Mouse (Mus musculus): ENCODE data around the gene Naa15.
"Not testable (repeated sequence)": the region's sequence is repeated elsewhere in the genome, so short reads cannot be mapped to it uniquely, and the experiment has no call there.

Naa15 gene

DNA sequence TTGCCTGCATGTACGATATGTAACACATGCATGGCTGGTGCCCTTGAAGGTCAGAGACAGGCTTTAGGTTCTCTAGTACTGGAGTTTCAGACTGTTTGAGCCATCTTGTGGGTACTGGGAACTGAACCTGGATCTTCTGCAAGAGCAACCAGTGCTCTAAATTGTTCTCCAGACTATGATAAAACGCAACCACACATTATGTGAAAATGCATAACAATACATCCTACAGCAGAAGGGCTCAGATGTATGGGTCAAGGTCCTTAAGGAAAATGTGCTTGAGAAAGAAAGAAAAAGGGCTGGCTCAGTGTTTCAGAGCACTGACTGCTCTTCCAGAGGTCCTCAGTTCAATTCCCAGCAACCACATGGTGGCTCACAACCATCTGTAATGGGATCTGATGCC is 21.3 kb upstream of the Naa15 start:
- no peak for DNase-seq (ENCODE audit: low spot score in 2 of 2)

DNA sequence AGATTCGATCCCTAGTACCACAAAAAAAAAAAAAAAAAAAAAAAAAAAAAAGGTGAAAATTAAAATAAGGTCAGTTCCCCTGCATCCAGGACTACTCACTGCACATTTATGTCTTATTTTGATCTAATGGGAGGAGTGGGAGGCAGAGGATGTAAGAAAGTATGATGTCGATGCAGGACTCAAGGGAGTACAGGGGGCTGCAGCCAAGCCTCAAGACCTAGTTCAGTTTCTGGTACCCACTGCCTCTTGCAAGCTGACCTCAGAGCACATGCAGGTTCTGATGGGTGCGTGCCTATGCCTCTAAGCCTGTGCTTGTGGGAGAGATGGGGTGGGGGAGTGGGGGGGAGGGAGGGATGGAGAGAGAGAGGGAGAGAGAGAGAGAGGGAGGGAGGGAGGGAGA is 20.1 kb upstream of the Naa15 start:
- no peak for DNase-seq (ENCODE audit: low spot score in 2 of 2)

DNA sequence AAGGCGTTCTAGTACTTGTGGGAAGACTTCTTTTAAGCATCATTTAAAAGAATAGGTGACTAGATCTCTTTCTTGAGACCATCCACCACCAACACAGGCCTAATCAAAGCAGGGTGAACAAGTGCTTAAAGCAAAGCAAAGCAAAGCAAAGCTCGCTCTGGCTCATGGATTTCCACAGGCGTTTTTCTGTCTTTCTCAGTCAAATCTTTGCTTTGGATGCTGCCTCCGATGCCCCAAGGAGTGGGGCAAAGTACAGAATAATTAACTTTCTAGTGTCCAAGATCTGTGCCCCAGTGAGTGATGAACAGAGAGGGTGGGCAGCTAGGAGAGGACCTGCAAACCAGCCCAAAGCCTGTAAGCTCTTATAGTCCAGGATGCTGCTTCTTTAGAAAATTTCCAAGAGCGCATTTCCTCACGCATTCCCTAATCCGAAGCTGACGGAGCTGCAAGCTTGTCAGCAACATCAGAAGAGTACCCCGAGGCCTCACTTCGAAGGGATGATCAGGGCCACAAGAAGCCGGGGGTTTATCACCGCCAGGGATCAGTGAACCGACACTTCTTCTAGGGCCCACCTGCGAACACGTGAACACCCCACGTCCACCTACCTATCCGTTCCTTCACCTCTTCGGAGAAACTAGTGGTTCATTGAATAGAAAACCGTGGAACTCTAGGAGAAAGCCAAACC is 19.3 kb upstream of the Naa15 start:
- no peak for DNase-seq (ENCODE audit: low spot score in 2 of 2)

- DNase-seq (ENCODE audit: low spot score in 2 of 2), result peak in 1 of 2 experiments; percentile 34
These were observed 18.5 kb upstream of the Naa15 start, which contains the start of gene Mgarp for GRCm38 (mm10) chr3:51396219-51397068. TSS of gene Mgarp (minus strand) at chr3:51396738.

- no peak for DNase-seq (ENCODE audit: low spot score in 2 of 2)
These were observed 17.1 kb upstream of the Naa15 start for GRCm38 (mm10) chr3:51397700-51398299.

DNA sequence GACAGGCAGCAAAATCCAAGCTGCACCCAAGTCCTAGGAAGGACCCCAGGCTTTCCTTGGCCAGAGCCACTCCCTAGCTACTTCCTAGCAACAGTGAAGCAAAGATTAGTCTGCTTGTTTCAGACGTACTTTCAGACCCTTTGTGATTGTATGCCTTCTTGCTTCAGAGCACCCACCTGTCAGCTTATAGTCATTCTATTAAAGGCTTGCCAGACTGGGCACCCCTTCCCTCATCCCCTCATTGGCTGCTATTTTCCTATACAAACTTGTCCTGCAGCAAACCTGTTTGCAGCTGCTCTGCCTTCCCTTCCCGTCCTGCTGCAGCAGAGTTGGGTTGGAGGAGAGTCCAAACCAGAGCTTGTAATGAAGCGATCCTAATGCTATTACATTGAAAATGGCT is 16.3 kb upstream of the Naa15 start:
- DNase-seq (ENCODE audit: low spot score in 2 of 2), result no peak

DNA sequence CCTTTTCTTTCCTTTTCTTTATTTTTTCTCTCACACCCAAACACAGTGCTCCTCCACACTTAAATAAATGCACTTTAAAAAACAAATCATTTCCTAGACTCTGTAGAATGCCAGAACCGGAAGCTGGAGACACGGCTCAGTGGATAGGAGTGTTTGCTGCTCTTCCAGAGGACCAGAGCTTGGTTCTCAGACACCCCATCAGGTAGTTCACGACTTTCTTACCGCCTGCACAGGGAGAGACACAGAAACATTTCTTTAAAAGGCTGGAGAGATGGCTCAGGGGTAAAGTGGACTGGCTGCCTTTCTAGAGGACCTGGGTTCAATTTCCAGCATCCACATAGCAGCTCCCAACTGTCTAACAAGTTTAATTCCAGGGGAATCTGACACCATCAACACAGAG is 15.4 kb upstream of the Naa15 start:
- no peak for DNase-seq (ENCODE audit: low spot score in 2 of 2)

DNA sequence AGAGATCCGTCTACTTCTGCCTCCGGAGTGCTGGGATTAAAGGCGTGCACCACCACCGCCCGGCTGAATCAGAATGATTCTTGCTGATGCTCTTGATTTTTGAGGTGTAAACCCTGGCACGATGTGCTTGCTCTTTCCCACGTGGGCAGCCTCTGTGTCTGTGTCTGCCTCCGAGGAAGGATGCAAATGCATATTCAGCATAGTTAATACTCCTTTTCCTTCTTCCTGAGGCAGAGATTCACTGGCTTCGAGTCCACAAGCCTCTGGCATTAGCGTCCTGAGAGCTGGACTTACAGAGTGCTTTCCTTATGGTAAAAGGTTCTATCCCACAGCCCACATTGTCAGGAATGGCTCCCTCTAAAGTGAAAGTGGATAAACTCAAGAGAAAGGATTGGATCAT is 14.3 kb upstream of the Naa15 start:
- no peak for DNase-seq (ENCODE audit: low spot score in 2 of 2)

GRCm38 (mm10) chr3:51402054-51402453 is 12.9 kb upstream of the Naa15 start:
- DNase-seq (ENCODE audit: low spot score in 2 of 2), result not testable (repeated sequence)

GRCm38 (mm10) chr3:51402628-51403027 is 12.3 kb upstream of the Naa15 start:
- DNase-seq (ENCODE audit: low spot score in 2 of 2), result no peak

DNA sequence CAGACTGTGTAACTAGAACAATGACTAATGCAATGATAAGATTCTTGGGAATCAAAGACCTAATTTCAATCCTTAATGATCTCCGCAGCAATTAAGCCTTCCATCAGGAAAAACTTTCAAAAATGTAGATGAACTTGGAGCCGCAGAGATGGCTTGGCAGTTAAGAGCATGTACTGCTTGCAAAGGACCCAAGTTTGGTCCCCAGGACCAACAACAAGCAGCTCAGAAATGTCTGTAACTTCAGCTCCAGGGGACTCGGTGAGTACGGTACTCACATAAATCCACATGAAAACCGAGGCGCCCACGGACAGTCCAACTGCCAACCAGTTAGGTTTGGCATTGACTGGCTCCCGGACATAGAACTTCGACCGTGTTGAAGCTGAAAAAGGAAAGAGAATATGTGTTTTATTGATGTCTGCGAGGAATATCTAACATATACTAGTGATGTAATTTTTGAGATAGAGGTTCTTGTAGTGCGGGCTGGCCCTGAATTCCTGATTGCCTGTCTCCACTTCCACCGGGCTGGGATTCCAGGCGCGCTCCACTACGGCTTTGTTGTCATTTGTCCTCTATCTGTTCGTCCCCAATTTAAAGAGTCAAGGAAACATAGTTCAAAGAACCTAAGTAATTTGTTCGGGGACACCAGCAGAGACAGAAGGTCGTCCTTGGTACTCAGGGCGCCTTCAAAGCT is 6.9 kb upstream of the Naa15 start:
- no peak for DNase-seq (ENCODE audit: low spot score in 2 of 2)

DNA sequence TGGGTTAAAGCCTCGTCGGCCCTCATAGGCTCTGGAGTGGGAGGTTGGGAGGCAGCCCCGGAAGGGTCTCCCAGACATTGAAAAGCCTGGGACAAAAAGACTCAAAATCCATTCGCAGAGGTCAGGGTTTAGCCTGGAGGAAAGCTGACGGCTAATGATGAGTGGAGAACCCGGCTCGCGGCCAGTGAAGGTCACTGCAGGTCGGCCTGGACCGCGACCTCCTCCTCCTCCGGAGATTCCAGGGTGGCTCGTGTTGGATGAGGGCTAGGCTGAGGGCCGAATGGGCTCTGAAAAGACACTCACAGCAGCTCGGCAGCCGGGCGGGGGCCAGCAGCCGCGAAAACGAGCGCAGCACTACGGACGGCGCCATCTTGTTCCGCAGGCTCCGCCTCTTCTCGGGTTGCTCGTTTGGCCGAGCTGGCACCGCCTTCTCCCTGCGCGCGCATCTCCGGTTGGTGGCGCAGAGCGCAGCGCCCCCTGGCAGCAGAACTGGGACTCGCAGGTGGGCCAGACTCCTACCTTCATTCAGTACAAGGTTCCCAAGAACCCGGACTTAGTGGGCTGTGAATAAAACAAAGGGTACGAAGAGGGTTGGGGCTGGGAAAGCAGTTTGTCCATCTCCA is 6.3 kb upstream of the Naa15 start, which contains the start of gene Ndufc1:
Gene Ndufc1 (minus strand): TSS at position 428 of the 623 bp plus-strand sequence.
- DNase-seq (ENCODE audit: low spot score in 2 of 2), result peak; percentile 100

DNA sequence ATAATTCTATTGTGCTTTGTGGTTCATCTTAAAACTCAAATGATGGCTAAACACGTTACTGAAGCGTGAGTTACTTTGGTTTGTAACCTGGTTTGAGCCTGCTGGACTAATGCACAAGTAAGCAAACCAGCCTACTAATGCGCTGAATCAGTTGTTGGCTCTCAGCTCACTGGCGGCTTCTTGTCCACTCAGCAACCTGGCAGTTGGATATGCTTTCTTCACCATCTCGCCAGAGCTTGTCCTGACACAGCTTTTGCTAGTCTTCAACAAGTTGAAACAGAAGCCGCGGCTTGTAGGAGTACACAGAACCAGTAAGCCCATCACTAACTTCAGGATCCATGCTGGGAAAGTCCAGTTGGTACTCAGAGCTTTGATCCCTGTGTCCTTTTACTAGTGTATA is 2.5 kb upstream of the Naa15 start:
- DNase-seq (ENCODE audit: low spot score in 2 of 2), result no peak

- DNase-seq (ENCODE audit: low spot score in 2 of 2), result no peak
These were observed 1.7 kb upstream of the Naa15 start for GRCm38 (mm10) chr3:51413276-51413675.

- DNase-seq (ENCODE audit: low spot score in 2 of 2), result no peak
These were observed 1.1 kb downstream of the Naa15 start for GRCm38 (mm10) chr3:51416073-51416363.

- DNase-seq (ENCODE audit: low spot score in 2 of 2), result no peak
These were observed 1.6 kb downstream of the Naa15 start for GRCm38 (mm10) chr3:51416364-51417134.

GRCm38 (mm10) chr3:51417135-51417458 is 2.1 kb downstream of the Naa15 start:
- DNase-seq (ENCODE audit: low spot score in 2 of 2), result no peak

DNA sequence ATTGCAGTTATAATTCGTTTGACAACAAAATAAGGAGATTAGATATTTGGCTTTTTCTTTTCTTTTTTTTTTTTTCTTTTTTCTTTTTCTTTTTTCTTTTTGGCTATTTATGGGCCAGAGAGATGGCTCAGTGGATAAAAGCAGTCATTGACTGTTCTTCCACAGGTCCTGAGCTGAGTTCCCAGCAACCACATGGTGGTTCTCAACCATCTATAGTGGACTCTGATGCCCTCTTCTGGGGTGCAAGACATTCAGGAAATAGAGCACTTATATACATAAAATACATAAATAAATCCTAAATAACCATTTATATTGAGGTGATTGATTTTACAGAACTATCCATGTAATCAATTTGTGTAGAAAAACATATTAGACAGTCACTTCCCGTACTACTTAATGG is 2.5 kb downstream of the Naa15 start:
- no peak for DNase-seq (ENCODE audit: low spot score in 2 of 2)

- no peak for DNase-seq (ENCODE audit: low spot score in 2 of 2)
These were observed 3.0 kb downstream of the Naa15 start for GRCm38 (mm10) chr3:51417966-51418365.

DNA sequence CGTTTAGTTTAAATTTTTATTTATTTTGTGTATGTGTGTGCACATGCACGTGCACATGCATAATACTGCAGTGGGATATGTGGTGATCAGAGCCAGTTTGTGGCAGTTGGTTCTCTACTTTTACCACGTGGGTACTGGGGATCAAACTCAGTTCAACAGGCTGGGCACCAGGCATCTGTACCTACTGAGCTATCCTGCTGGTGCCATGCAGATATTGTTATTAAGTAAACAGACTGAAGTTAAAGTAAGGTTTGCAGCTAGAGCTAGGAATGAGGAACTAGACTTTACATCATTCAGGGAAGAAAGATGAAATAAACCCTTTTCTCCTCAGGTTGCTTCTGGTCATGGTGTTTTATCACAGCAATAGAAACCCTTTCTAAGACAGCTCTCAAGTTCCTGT is 7.0 kb downstream of the Naa15 start:
- DNase-seq (ENCODE audit: low spot score in 2 of 2), result no peak

DNA sequence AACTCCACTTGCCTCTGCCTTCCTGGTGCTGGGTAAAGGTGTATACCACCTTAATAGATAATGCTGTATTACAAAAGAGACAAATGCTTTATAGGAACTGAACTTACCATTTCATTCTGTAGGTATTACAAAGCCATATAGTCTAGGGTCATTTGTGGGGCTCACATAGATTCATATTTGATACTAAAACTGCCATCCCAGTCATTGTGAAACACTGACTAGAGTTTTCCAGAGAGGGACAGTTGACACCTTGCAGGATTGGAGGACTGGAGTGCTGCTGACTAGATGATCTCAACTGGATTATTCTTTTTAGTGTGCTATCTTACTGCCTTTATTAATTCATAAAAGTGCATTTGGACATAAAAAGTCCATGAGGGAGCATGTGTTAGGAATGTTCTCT is 10.4 kb downstream of the Naa15 start:
- no peak for DNase-seq (ENCODE audit: low spot score in 2 of 2)

All from cerebellum, postnatal 4 days (tissue).